Mouse (Mus musculus): Measurements from ENCODE around the gene Postn. TPM values are rescaled to one million over a fixed set of nuclear protein-coding genes. Genes with fewer than 3 reads are reported as not detected.

Postn gene
- polyA plus RNA-seq, 1 experiment from 2014 or later, result 34.6 TPM

DNA sequence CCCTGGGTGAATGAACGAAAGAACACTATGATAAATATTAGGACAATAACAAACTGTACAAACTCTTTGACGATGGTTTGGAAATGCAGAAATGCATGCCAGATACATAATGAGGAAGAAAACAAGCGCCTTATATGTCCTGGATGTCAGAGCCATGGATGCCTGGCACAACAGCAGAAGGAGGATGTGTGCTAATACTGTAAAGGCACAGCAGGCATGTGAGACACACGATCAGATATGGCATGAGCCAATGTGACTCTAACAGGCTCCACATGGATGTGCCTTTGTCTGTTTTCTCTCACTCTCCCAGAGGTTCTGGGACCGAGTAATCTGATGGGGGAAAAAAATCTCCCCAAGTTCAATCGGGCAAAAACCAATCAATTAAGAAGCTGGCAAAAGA lies 71.3 kb downstream of the Postn start:
- no peak for ATAC-seq (ENCODE audit: low FRiP score)
- H3K9ac ChIP-seq, result no peak overlapping the region
- H3K27me3 ChIP-seq (ENCODE audit: control insufficient read depth, insufficient read depth, low read length), result no peaks in the 10 kb centered on the region
- no peaks in the 10 kb centered on the region for H3K36me3 ChIP-seq (replicated peaks; ENCODE audit: control insufficient read depth, insufficient read depth)
- no peak overlapping the region for H3K4me2 ChIP-seq (replicated peaks)
- WGBS, result 77% methylated on average over 6 of the region's 6 CpGs
- no peak overlapping the region for H3K4me3 ChIP-seq (replicated peaks; ENCODE audit: low read length)
- no peaks in the 10 kb centered on the region for H3K4me1 ChIP-seq (replicated peaks; ENCODE audit: control insufficient read depth, insufficient read depth, low read length)
- no peak overlapping the region for H3K27ac ChIP-seq
- no peak for DNase-seq (ENCODE audit: low spot score)
- no peaks in the 10 kb centered on the region for H3K9me3 ChIP-seq (ENCODE audit: control insufficient read depth, low read length)

- no peaks in the 10 kb centered on the region for H3K9me3 ChIP-seq (ENCODE audit: control insufficient read depth, low read length)
These were observed 71.7 kb downstream of the Postn start for GRCm38 (mm10) chr3:54432605-54433004.

GRCm38 (mm10) chr3:54434571-54434970 lies 73.7 kb downstream of the Postn start:
- H3K4me2 ChIP-seq (replicated peaks), result no peak overlapping the region
- ATAC-seq (ENCODE audit: low FRiP score) (no peak), DNase-seq (ENCODE audit: low spot score) (no peak)
- no peaks in the 10 kb centered on the region for H3K4me1 ChIP-seq (replicated peaks; ENCODE audit: control insufficient read depth, insufficient read depth, low read length)
- H3K9me3 ChIP-seq (ENCODE audit: control insufficient read depth, low read length), result no peaks in the 10 kb centered on the region
- no peaks in the 10 kb centered on the region for H3K36me3 ChIP-seq (replicated peaks; ENCODE audit: control insufficient read depth, insufficient read depth)
- H3K4me3 ChIP-seq (replicated peaks; ENCODE audit: low read length), result no peak overlapping the region
- H3K9ac ChIP-seq, result no peak overlapping the region
- H3K27me3 ChIP-seq (ENCODE audit: control insufficient read depth, insufficient read depth, low read length), result no peaks in the 10 kb centered on the region
- H3K27ac ChIP-seq, result no peak overlapping the region
- 95% methylated on average over 6 of the region's 6 CpGs for WGBS

More at GRCm38 (mm10) chr3:54432605-54433004, 71.7 kb downstream of the Postn start:
- H3K27me3 ChIP-seq (ENCODE audit: control insufficient read depth, insufficient read depth, low read length), result no peaks in the 10 kb centered on the region
- no peaks in the 10 kb centered on the region for H3K36me3 ChIP-seq (replicated peaks; ENCODE audit: control insufficient read depth, insufficient read depth)
- H3K27ac ChIP-seq, result no peak overlapping the region
- ATAC-seq (ENCODE audit: low FRiP score) (no peak), DNase-seq (ENCODE audit: low spot score) (no peak)
- no peaks in the 10 kb centered on the region for H3K4me1 ChIP-seq (replicated peaks; ENCODE audit: control insufficient read depth, insufficient read depth, low read length)
- no peak overlapping the region for H3K9ac ChIP-seq
- no peak overlapping the region for H3K4me3 ChIP-seq (replicated peaks; ENCODE audit: low read length)
- no peak overlapping the region for H3K4me2 ChIP-seq (replicated peaks)
- WGBS, result 73% methylated on average over 4 of the region's 4 CpGs

DNA sequence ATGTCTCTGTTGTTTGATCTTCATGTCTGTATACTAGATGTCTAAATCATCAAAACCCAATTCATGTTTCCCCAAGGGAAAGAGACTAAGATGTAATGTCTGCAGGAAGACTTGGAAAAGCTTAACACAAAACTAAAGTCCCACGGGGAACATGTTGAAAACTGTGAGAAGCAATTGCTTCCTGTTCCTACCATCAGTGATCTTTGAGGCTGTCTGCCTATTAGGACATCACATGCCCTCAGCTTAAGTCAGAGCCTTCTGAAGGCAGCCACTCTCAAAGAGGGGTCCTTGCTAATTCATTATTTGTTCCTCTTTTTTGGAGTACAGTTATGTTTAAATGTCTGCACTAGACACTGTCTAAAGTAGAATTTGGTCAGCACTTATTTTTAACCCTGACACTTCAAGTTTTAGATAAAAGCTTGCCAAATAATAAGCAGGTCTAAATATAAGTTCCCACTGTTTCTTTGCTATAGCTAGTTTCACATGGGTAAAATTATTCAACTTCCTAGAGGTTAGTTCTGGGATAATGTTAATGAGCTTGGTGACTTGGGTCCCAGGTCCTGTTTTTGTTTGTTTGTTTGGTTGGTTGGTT lies 75.6 kb downstream of the Postn start:
- DNase-seq (ENCODE audit: low spot score) (no peak), ATAC-seq (ENCODE audit: low FRiP score) (no peak)
- Histone ChIP-seq H3K36me3 (replicated peaks; ENCODE audit: control insufficient read depth, insufficient read depth) (no peaks in the 10 kb centered on the region), H3K9ac (no peak overlapping the region), H3K4me3 (replicated peaks; ENCODE audit: low read length) (no peak overlapping the region), H3K4me1 (replicated peaks; ENCODE audit: control insufficient read depth, insufficient read depth, low read length) (no peaks in the 10 kb centered on the region), H3K27ac (no peak overlapping the region), H3K9me3 (ENCODE audit: control insufficient read depth, low read length) (no peaks in the 10 kb centered on the region), H3K27me3 (ENCODE audit: control insufficient read depth, insufficient read depth, low read length) (no peaks in the 10 kb centered on the region), H3K4me2 (replicated peaks) (no peak overlapping the region)
- 91% methylated on average over 1 of the region's 1 CpGs for WGBS

Other genes with a start within 250 kb of the Postn start
- 4.8 and 6.5 TPM in 2 replicates for gene Trpc4, start 205.1 kb upstream of the Postn start, polyA plus RNA-seq (2014; fragmentation: Nextera tagmentation; extraction: Ambion mirVana)